Mouse (Mus musculus) CH12.LX (cell line): ENCODE measurements around the gene Npl. TPM values are rescaled to one million over a fixed set of nuclear protein-coding genes. Genes with fewer than 3 reads are reported as not detected.

Source experiments
- DNase-seq: peaks from one replicate; pipeline ENCODE4 v3.0.0-alpha.2; 2013; ENCODE audit errors: extremely low read depth
- H3K27ac ChIP-seq: 2 replicates; pipeline ENCODE4 v1.5.1; 2012; ENCODE audit warnings: low read depth, mild to moderate bottlenecking, control low read depth, moderate library complexity; ENCODE audit not compliant: insufficient read depth
- H3K27me3 ChIP-seq: replicated peaks from 2 replicates; pipeline ENCODE3; 2012; ENCODE audit warnings: inconsistent platforms
- H3K36me3 ChIP-seq, 2 experiments: replicated peaks in 1 of 2; 2 replicates each; pipeline versions ENCODE3 to v1.6.1; 2012; ENCODE audit warnings: inconsistent platforms in 1 of 2, low read length in 1 of 2, mild to moderate bottlenecking in 1 of 2, mixed read lengths in 1 of 2, moderate library complexity in 1 of 2; ENCODE audit not compliant: control insufficient read depth in 1 of 2, insufficient read depth in 1 of 2
- H3K4me1 ChIP-seq, 2 experiments: 2 replicates each; pipeline ENCODE4 v1.6.1; 2012; ENCODE audit warnings: inconsistent platforms in 1 of 2, moderate library complexity in 1 of 2; ENCODE audit not compliant: insufficient read depth in 2 of 2, control insufficient read depth in 1 of 2
- H3K4me2 ChIP-seq: 2 replicates; pipeline ENCODE4 v1.6.1; 2012; ENCODE audit warnings: low read depth, mild to moderate bottlenecking, control low read depth; ENCODE audit not compliant: poor library complexity, insufficient read depth, severe bottlenecking
- H3K4me3 ChIP-seq, 3 experiments: fragments of 150-350 bp in 1 of 3; sonication (generic) in 1 of 3; replicated peaks in 1 of 3; 2 replicates each; pipeline versions ENCODE3 to v1.5.1; 2011 to 2012; ENCODE audit warnings: low read depth in 2 of 3, low read length in 2 of 3, mild to moderate bottlenecking in 2 of 3, moderate library complexity in 2 of 3, control low read depth in 1 of 3, improper control_type of control experiment in 1 of 3, inconsistent platforms in 1 of 3, mixed read lengths in 1 of 3; ENCODE audit not compliant: poor library complexity in 1 of 3
- H3K79me2 ChIP-seq: replicated peaks from 2 replicates; pipeline ENCODE4 v1.6.1; 2012; ENCODE audit warnings: mild to moderate bottlenecking, moderate library complexity; ENCODE audit not compliant: control insufficient read depth, poor library complexity, insufficient read depth, severe bottlenecking; ENCODE audit errors: extremely low read depth
- H3K9ac ChIP-seq: 2 replicates; pipeline ENCODE4 v1.6.1; 2012; ENCODE audit warnings: low read depth, mild to moderate bottlenecking, control low read depth, moderate library complexity; ENCODE audit not compliant: insufficient read depth
- H3K9me3 ChIP-seq: replicated peaks from 2 replicates; pipeline ENCODE3; 2012; ENCODE audit warnings: low read length, inconsistent platforms, mixed read lengths
- BHLHE40 ChIP-seq: IDR thresholded peaks from 2 replicates; pipeline ENCODE4 v1.6.1; 2011; ENCODE audit warnings: mild to moderate bottlenecking, low read depth, low read length, improper control_type of control experiment
- CTCF ChIP-seq, 2 experiments: IDR thresholded peaks in 1 of 2; conservative IDR thresholded peaks in 1 of 2; 2 replicates each; pipeline ENCODE4 v1.5.1; 2011 to 2012; ENCODE audit warnings: low read depth in 2 of 2, low read length in 2 of 2, improper control_type of control experiment in 1 of 2, inconsistent platforms in 1 of 2, mild to moderate bottlenecking in 1 of 2, moderate library complexity in 1 of 2
- E2F4 ChIP-seq: IDR thresholded peaks from 2 replicates; pipeline ENCODE4 v1.6.1; 2011; ENCODE audit warnings: low read depth, low read length, improper control_type of control experiment; ENCODE audit not compliant: insufficient replicate concordance
- ETS1 ChIP-seq: conservative IDR thresholded peaks from 2 replicates; pipeline ENCODE4 v1.6.1; 2012; ENCODE audit warnings: low read depth, mild to moderate bottlenecking, inconsistent platforms, low read length, improper control_type of control experiment, moderate library complexity
- MAX ChIP-seq: IDR thresholded peaks from 2 replicates; pipeline ENCODE4 v1.6.1; 2011; ENCODE audit warnings: low read length, improper control_type of control experiment
- PAX5 ChIP-seq: IDR thresholded peaks from 2 replicates; pipeline ENCODE4 v1.6.1; 2012; ENCODE audit warnings: low read length, inconsistent platforms, mixed read lengths
- POLR2AphosphoS2 ChIP-seq: IDR thresholded peaks from 2 replicates; pipeline ENCODE4 v1.6.1; 2011; ENCODE audit warnings: low read depth, low read length, improper control_type of control experiment
- RAD21 ChIP-seq: IDR thresholded peaks from 2 replicates; pipeline ENCODE4 v1.6.1; 2011; ENCODE audit warnings: low read depth, mild to moderate bottlenecking, low read length, improper control_type of control experiment, moderate library complexity
- SIN3A ChIP-seq: IDR thresholded peaks from 2 replicates; pipeline ENCODE4 v1.6.1; 2012; ENCODE audit warnings: low read length, improper control_type of control experiment, inconsistent platforms
- TBP ChIP-seq: conservative IDR thresholded peaks from 2 replicates; pipeline ENCODE4 v1.6.1; 2011; ENCODE audit warnings: low read depth, low read length, improper control_type of control experiment
- UBTF ChIP-seq: IDR thresholded peaks from 2 replicates; pipeline ENCODE4 v1.6.1; 2012; ENCODE audit warnings: low read depth, mild to moderate bottlenecking, inconsistent platforms, low read length, improper control_type of control experiment, moderate library complexity
- USF1 ChIP-seq: IDR thresholded peaks from 2 replicates; pipeline ENCODE4 v1.6.1; 2014; ENCODE audit warnings: low read depth, mild to moderate bottlenecking, inconsistent platforms, low read length, improper control_type of control experiment
- ZMIZ1 ChIP-seq: IDR thresholded peaks from 2 replicates; pipeline ENCODE4 v1.6.1; 2012; ENCODE audit warnings: low read depth, mild to moderate bottlenecking, inconsistent platforms, low read length, improper control_type of control experiment
- ZNF384 ChIP-seq: IDR thresholded peaks from 2 replicates; pipeline ENCODE4 v1.6.1; 2012; ENCODE audit warnings: low read depth, low read length, improper control_type of control experiment, inconsistent platforms
- dilution Hi-C: fragments of 300-500 bp; cut with MboI; formaldehyde crosslinking; loops from 2 replicates; pipeline ENCODE4 v1.14.3; 2020; ENCODE audit warnings: low sequenced_read_pairs; ENCODE audit not compliant: extremely low pct_unique_long_range_greater_than_20kb, extremely low pct_ligation_motif_present
- in situ Hi-C: fragments of 300-500 bp; cut with MboI; formaldehyde crosslinking; loops from 3 replicates; pipeline ENCODE4 v1.14.3; 2019; ENCODE audit warnings: low sequenced_read_pairs, low pct_ligation_motif_present, low pct_unique_long_range_greater_than_20kb, mixed read lengths
- polyA plus RNA-seq: library from polyadenylated mRNA; unstranded; fragments of >175 nt; gene quantifications from 2 replicates; pipeline ENCODE4 v1.2.1, GENCODE M21; 2012; ENCODE audit warnings: low read depth; ENCODE audit not compliant: insufficient read length
- total RNA-seq, 2 experiments: library from RNA; depleted of rRNA; stranded (reverse); fragments of 300-350 nt in 1 of 2; fragments of >200 nt in 1 of 2; gene quantifications; 2 replicates each; pipeline ENCODE4 v1.2.3; 2012 to 2014

Gene Npl
- total and polyA plus RNA-seq, 3 experiments = 0.08 TPM; not detected in 2

DNA sequence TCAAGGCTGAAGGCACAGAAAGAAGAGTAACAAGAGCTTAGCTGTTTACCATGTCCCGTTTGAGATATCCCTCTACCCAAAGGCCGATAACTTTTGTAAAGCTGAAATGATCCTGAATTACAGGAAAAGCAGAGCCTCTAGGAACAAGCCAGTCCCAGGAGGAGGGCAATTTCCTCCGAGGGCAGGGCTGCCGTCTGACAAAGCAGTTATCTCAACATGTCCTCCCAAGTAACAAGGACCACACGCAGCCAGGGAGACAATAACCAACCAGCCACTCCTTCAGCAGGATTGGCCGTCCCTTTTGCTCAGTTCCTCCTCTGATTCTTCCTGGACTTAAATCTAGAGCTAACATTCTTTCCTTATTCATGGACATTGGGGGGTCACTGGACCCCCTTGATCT, 55.9 kb downstream of the Npl start:
- no peaks in the 10 kb centered on the region for H3K9me3 ChIP-seq
- H3K27me3 ChIP-seq = no peaks in the 10 kb centered on the region
- H3K4me2 ChIP-seq = no peak overlapping the region
- H3K79me2 ChIP-seq = no peaks in the 10 kb centered on the region
- no peaks in the 10 kb centered on the region for H3K36me3 ChIP-seq
- H3K4me1 ChIP-seq = peaks cover 8 to 53% of the 10 kb centered on the region in 2 experiments
- no peak overlapping the region for H3K27ac ChIP-seq
- H3K9ac ChIP-seq = no peak overlapping the region
- no peak for DNase-seq
- in situ Hi-C loops = no loop called here
- TF ChIP-seq MAX = no peak
- no peak for TF ChIP-seq POLR2AphosphoS2
- TF ChIP-seq USF1 = no peak
- TF ChIP-seq ZNF384 = no peak
- TF ChIP-seq ETS1 = no peak
- no peak for TF ChIP-seq RAD21
- TF ChIP-seq PAX5 = no peak
- no peak for TF ChIP-seq CTCF (conservative IDR thresholded peaks at IDR 0.05 in 1 of 2, IDR thresholded peaks at IDR 0.05 in 1 of 2; ENCODE audit: low read depth in 2 of 2, low read length in 2 of 2)
- no peak for TF ChIP-seq SIN3A
- TF ChIP-seq TBP = no peak
- TF ChIP-seq ZMIZ1 = no peak
- TF ChIP-seq E2F4 = no peak
- dilution Hi-C loops = no loop called here
- no peak overlapping the region for H3K4me3 ChIP-seq

DNA sequence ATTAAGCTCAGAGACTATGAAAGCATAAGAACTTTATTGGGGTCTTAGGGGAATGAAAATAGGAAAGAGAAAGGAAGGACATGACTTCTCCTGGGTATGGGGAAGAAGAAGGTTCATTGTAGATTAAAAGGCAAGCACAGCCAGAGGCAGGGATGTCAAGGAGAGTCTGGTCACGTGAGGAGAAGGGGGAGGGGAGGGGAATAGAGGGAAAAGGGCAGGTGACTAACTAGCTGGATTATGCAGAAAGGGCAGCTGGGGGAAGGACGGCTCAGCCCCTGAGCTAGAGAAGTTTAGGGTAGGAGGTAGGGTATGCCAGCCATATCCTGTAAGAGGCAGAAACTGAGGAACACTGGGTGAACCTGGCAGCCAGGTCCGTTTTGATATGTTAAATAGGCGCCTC, 56.5 kb downstream of the Npl start:
- no peak for DNase-seq
- dilution Hi-C loops = no loop called here

DNA sequence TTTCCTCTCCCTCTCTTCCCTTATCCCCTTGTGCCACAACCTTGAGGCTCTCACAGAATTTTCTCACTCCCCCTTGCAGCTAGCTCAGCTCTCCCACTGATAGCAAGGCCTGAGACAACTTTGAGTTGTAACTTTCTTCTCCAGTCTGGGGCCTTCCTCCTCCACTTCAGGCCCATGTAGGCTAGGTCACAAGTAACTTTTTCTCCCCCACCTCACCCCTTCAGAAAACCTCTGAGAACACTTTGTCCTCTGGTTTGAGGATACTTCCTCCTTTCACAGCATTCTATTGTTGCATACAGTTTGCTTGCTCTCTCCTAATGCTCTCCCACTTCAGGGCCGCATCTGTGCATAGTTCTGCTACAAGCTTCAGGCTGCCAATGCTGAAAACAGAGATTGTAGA, 58.0 kb downstream of the Npl start:
- Histone ChIP-seq H3K4me3 (no peak overlapping the region), H3K79me2 (peaks cover 15% of the 10 kb centered on the region), H3K9ac (no peak overlapping the region), H3K36me3 (no peaks in the 10 kb centered on the region), H3K4me1 (peaks cover 8 to 62% of the 10 kb centered on the region in 2 experiments), H3K27me3 (no peaks in the 10 kb centered on the region), H3K9me3 (no peaks in the 10 kb centered on the region), H3K27ac (no peak overlapping the region), H3K4me2 (no peak overlapping the region; the same call in 1 of the 2 replicates)
- in situ Hi-C loops (no loop called here), dilution Hi-C loops (no loop called here)
- DNase-seq = no peak
- TF ChIP-seq UBTF = no peak

More for the DNA sequence above, 56.5 kb downstream of the Npl start:
- Histone ChIP-seq H3K27me3 (no peaks in the 10 kb centered on the region), H3K79me2 (peaks cover 1% of the 10 kb centered on the region; the same call in 1 of the 2 replicates), H3K4me2 (no peak overlapping the region), H3K9ac (no peak overlapping the region), H3K4me3 (no peak overlapping the region), H3K36me3 (no peaks in the 10 kb centered on the region), H3K27ac (no peak overlapping the region), H3K4me1 (peaks cover 8 to 59% of the 10 kb centered on the region in 2 experiments), H3K9me3 (no peaks in the 10 kb centered on the region)
- TF ChIP-seq RAD21 = no peak
- peak; percentile 53; the same call in 1 of the 2 replicates for TF ChIP-seq BHLHE40
- TF ChIP-seq SIN3A = no peak
- in situ Hi-C loops = no loop called here
